Comparison of ENCODE assay signal across 27 mouse cellular contexts in genomic region chr13:69604670-69605069, GRCm38 (mm10).
"Had no signal": no experiment of that assay in that cellular context is flagged by ENCODE, and none has a peak within 500 bp of the region (broad histone marks: within the 10 kb centered on the region; RNA-seq: fewer than 3 reads in every experiment).

No protein-coding gene starts in this region.

- H3K4me2 ChIP-seq: embryonic facial prominence, embryonic 12.5 days; embryonic facial prominence, embryonic 13.5 days; embryonic facial prominence, embryonic 15.5 days; forebrain, embryonic 12.5 days; forebrain, embryonic 13.5 days; forebrain, embryonic 15.5 days; heart, embryonic 11.5 days had no signal

- H3K27ac ChIP-seq: embryonic facial prominence, embryonic 12.5 days; embryonic facial prominence, embryonic 13.5 days; embryonic facial prominence, embryonic 15.5 days; forebrain, embryonic 10.5 days; forebrain, embryonic 12.5 days; forebrain, embryonic 13.5 days; forebrain, embryonic 15.5 days; gastrocnemius, adult 2 months; heart, adult 2 months; heart, embryonic 10.5 days had no signal

- DNase-seq: cerebellum, adult 9-10 months; cerebellum, adult 9-11 months; cerebellum, postnatal 10 days; cerebellum, postnatal 14 days; cerebellum, postnatal 25 days; cerebellum, postnatal 36 days; embryo, embryonic 11 days; forebrain, postnatal 0 days; gastrocnemius, adult 2 months; gastrocnemius, postnatal 10 days; gastrocnemius, postnatal 14 days; gastrocnemius, postnatal 25 days; gastrocnemius, postnatal 36 days; heart, adult 11 months; heart, adult 2 months had no signal

- H3K9me3 ChIP-seq: embryonic facial prominence, embryonic 12.5 days; embryonic facial prominence, embryonic 13.5 days; embryonic facial prominence, embryonic 15.5 days; forebrain, embryonic 10.5 days; forebrain, embryonic 12.5 days; forebrain, embryonic 13.5 days; forebrain, embryonic 15.5 days; heart, embryonic 10.5 days had no signal

- H3K27me3 ChIP-seq: embryonic facial prominence, embryonic 12.5 days; embryonic facial prominence, embryonic 13.5 days; embryonic facial prominence, embryonic 15.5 days; forebrain, embryonic 12.5 days; forebrain, embryonic 13.5 days; forebrain, embryonic 15.5 days had no signal

- H3K9ac ChIP-seq: embryonic facial prominence, embryonic 12.5 days; embryonic facial prominence, embryonic 13.5 days; embryonic facial prominence, embryonic 15.5 days; forebrain, embryonic 12.5 days; forebrain, embryonic 13.5 days; forebrain, embryonic 15.5 days; forebrain, postnatal 0 days had no signal

- H3K4me1 ChIP-seq: embryonic facial prominence, embryonic 12.5 days; embryonic facial prominence, embryonic 13.5 days; embryonic facial prominence, embryonic 15.5 days; forebrain, embryonic 15.5 days had no signal

- H3K4me3 ChIP-seq: embryonic facial prominence, embryonic 12.5 days; embryonic facial prominence, embryonic 13.5 days; embryonic facial prominence, embryonic 15.5 days; erythroblast, embryonic 14.5 days; forebrain, embryonic 10.5 days; forebrain, embryonic 12.5 days; forebrain, embryonic 13.5 days; forebrain, embryonic 15.5 days; gastrocnemius, adult 2 months; heart, adult 2 months; heart, embryonic 10.5 days had no signal

- H3K36me3 ChIP-seq: embryonic facial prominence, embryonic 12.5 days; embryonic facial prominence, embryonic 13.5 days; embryonic facial prominence, embryonic 15.5 days; forebrain, embryonic 10.5 days; forebrain, embryonic 12.5 days; forebrain, embryonic 15.5 days; heart, embryonic 10.5 days had no signal

- ATAC-seq: forebrain, embryonic 13.5 days; forebrain, embryonic 14.5 days; forebrain, embryonic 15.5 days; forebrain, embryonic 16.5 days; forebrain, postnatal 0 days had no signal
